Mouse (Mus musculus) lung, embryonic 16.5 days (tissue): ENCODE measurements around the gene Spata31d1d. TPM values are rescaled to one million over a fixed set of nuclear protein-coding genes. Genes with fewer than 3 reads are reported as not detected.
"Not testable (repeated sequence)": the region's sequence is repeated elsewhere in the genome, so short reads cannot be mapped to it uniquely, and the experiment has no call there.

Source experiments
- ATAC-seq: fragments of 200-750 bp; cut with Nextera tagmentation; 2 replicates; pipeline ENCODE4 v1.8.0; 2017; ENCODE audit warnings: low read depth, mild to moderate bottlenecking, moderate library complexity
- H3K27ac ChIP-seq: fragments of 300-500 bp; sonication (generic); 2 replicates; pipeline ENCODE4 v1.5.1; 2014; ENCODE audit warnings: mild to moderate bottlenecking, control low read depth, low read length
- H3K27me3 ChIP-seq: fragments of 300-500 bp; sonication (generic); 2 replicates; pipeline ENCODE4 v1.6.1; 2014; ENCODE audit warnings: low read depth, low read length, mixed read lengths; ENCODE audit not compliant: control insufficient read depth, insufficient read depth
- H3K36me3 ChIP-seq: fragments of 300-500 bp; sonication (generic); 2 replicates; pipeline ENCODE4 v1.6.1; 2014; ENCODE audit warnings: low read length; ENCODE audit not compliant: control insufficient read depth, insufficient read depth
- H3K4me1 ChIP-seq: fragments of 300-500 bp; sonication (generic); replicated peaks from 2 replicates; pipeline ENCODE4 v1.6.1; 2014; ENCODE audit warnings: low read length, mixed read lengths; ENCODE audit not compliant: control insufficient read depth, insufficient read depth
- H3K4me2 ChIP-seq: fragments of 300-500 bp; sonication (generic); 2 replicates; pipeline ENCODE4 v1.6.1; 2014; ENCODE audit warnings: low read depth, low read length, control low read depth
- H3K4me3 ChIP-seq: fragments of 300-500 bp; sonication (generic); 2 replicates; pipeline ENCODE4 v1.5.1; 2014; ENCODE audit warnings: mild to moderate bottlenecking, low read length, control low read depth
- H3K9ac ChIP-seq: fragments of 300-500 bp; sonication (generic); 2 replicates; pipeline ENCODE4 v1.6.1; 2014; ENCODE audit warnings: low read length, control low read depth
- H3K9me3 ChIP-seq: fragments of 300-500 bp; sonication (generic); 2 replicates; pipeline ENCODE4 v1.6.1; 2016; ENCODE audit warnings: low read length; ENCODE audit not compliant: control insufficient read depth
- WGBS: fragments of 180-500 bp; shearing (Covaris S2); extraction: QIAGEN DNeasy Blood & Tissue Kit; methylation state at CpG from one replicate; pipeline ENCODE4 v1.1.7; 2014; 5-methylcytosine and 5-hydroxymethylcytosine counted together
- polyA plus RNA-seq: library from polyadenylated mRNA; unstranded; fragments of >200 nt; fragmentation: Nextera tagmentation; extraction: Ambion mirVana; gene quantifications from 2 replicates; pipeline ENCODE4 v1.2.1, GENCODE M21; 2015

Gene Spata31d1d
- polyA plus RNA-seq, 1 experiment from 2014 or later: not detected

GRCm38 (mm10) chr13:59739397-59739796 is 7.8 kb upstream of the Spata31d1d start:
- WGBS: 83% methylated on average over 4 of the region's 4 CpGs
- no peak for ATAC-seq
- H3K4me3 ChIP-seq: no peak overlapping the region

GRCm38 (mm10) chr13:59738455-59738854 is 6.9 kb upstream of the Spata31d1d start:
- no peaks in the 10 kb centered on the region for H3K36me3 ChIP-seq

More at GRCm38 (mm10) chr13:59739397-59739796, 7.8 kb upstream of the Spata31d1d start:
- Histone ChIP-seq H3K36me3 (no peaks in the 10 kb centered on the region), H3K4me2 (no peak overlapping the region), H3K27ac (no peak overlapping the region), H3K4me1 (no peaks in the 10 kb centered on the region), H3K27me3 (no peaks in the 10 kb centered on the region), H3K9ac (no peak overlapping the region), H3K9me3 (no peaks in the 10 kb centered on the region)

DNA sequence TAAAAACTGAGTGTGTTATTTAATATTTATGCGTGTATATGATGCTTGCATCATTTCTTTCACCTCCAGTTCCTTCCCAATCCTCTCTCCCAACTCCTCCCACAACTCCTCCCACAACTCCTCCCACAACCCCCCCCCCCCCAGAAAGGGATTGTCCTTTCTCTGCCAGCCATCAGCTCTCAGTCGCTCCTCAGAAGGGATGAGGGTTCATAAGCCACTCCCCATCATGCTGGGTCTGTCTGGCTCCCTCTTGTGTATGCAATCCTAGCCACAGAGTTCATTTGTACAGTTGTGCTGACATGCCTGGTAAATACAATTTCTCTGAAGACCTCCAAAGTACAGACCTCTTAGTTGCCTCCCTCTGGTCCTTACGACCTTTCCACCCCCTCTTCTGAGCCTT is 3.6 kb upstream of the Spata31d1d start:
- ATAC-seq: peak; percentile 83
- 19% methylated on average over 3 of the region's 3 CpGs for WGBS

More at GRCm38 (mm10) chr13:59738455-59738854, 6.9 kb upstream of the Spata31d1d start:
- Histone ChIP-seq H3K9ac (no peak overlapping the region), H3K27me3 (no peaks in the 10 kb centered on the region), H3K4me1 (no peaks in the 10 kb centered on the region), H3K4me3 (no peak overlapping the region), H3K9me3 (no peaks in the 10 kb centered on the region), H3K4me2 (no peak overlapping the region), H3K27ac (no peak overlapping the region)
- no peak for ATAC-seq
- WGBS: 77% methylated on average over 2 of the region's 2 CpGs

GRCm38 (mm10) chr13:59734347-59734746 is 2.8 kb upstream of the Spata31d1d start:
- WGBS: 17% methylated on average over 5 of the region's 6 CpGs
- not testable (repeated sequence) for H3K9ac ChIP-seq, H3K36me3 ChIP-seq, H3K9me3 ChIP-seq, ATAC-seq, H3K4me1 ChIP-seq, H3K27ac ChIP-seq, H3K27me3 ChIP-seq, H3K4me3 ChIP-seq, H3K4me2 ChIP-seq

More for the DNA sequence above, 3.6 kb upstream of the Spata31d1d start:
- no peaks in the 10 kb centered on the region for H3K27me3 ChIP-seq
- H3K9ac ChIP-seq: no peak overlapping the region
- H3K36me3 ChIP-seq: no peaks in the 10 kb centered on the region
- no peaks in the 10 kb centered on the region for H3K4me1 ChIP-seq
- no peak overlapping the region for H3K27ac ChIP-seq
- no peak overlapping the region for H3K4me2 ChIP-seq
- no peaks in the 10 kb centered on the region for H3K9me3 ChIP-seq
- no peak overlapping the region for H3K4me3 ChIP-seq

DNA sequence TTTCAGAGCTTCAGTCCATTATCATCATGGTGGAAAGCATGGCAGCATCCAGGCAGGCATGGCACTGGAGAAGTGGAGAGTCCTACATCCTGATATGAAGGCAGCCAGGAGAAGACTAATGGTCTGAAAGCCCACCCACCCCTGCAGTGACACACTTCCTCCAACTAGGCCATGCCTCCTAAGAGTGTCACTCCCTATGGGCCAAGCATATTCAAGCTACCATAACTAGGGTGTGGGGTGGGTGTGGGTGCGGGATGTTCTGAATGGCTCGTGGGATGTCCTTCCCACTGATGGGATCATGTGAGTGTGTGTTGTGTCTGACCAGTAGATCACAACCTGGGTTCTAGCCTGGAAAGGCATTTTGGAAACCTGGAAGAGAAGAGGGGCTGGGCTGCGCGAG is 2.4 kb upstream of the Spata31d1d start:
- WGBS: 86% methylated on average over 4 of the region's 4 CpGs
- no peaks in the 10 kb centered on the region for H3K36me3 ChIP-seq
- no peaks in the 10 kb centered on the region for H3K27me3 ChIP-seq
- no peaks in the 10 kb centered on the region for H3K4me1 ChIP-seq
- no peaks in the 10 kb centered on the region for H3K9me3 ChIP-seq
- H3K9ac ChIP-seq: no peak overlapping the region
- H3K27ac ChIP-seq: no peak overlapping the region
- no peak for ATAC-seq
- H3K4me2 ChIP-seq: no peak overlapping the region
- no peak overlapping the region for H3K4me3 ChIP-seq

DNA sequence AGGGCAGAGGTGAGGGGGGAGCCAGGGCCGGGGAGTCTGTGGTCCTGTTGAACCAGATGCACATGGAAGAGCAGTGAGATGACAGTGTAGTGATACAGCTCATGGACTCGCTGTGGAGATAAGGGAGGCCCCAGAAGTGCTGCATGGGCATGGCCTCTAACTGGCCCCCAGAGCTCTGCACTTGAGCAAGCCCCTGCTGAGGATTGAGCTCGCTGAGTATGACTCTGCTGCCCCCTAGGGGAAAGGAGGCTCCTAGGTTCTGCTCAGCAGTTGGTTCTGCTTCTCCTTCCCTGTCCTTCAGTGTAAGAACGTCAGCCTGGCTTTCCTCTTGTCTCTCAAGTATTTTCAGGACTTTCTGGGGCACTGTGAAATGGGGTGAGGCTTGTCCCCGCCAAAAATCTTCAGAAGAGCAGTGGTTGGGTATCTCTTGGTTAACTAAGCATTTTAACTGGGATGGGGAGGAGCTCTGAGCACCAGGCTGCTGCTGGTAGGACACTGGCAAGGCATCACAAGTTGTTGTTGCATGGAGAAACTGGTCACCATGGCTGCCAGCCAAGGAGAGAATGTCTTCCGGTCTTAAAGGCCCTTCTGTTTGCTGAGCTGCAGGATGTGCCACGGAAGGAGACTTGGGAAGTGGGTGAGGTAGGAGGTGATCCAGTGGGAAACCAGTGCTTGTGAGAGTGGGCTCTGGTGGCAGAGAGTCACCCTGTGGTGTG is 3.0 kb downstream of the Spata31d1d start:
- ATAC-seq: peak; percentile 87
- Histone ChIP-seq H3K4me3 (no peak overlapping the region), H3K4me1 (peaks cover 7% of the 10 kb centered on the region), H3K9ac (peak overlapping the region; percentile 31; the same call in 1 of the 2 replicates), H3K27ac (no peak overlapping the region), H3K27me3 (no peaks in the 10 kb centered on the region), H3K36me3 (no peaks in the 10 kb centered on the region), H3K4me2 (no peak overlapping the region), H3K9me3 (no peaks in the 10 kb centered on the region)
- WGBS: 16% methylated on average over 7 of the region's 7 CpGs

- no peak for ATAC-seq
Measured at GRCm38 (mm10) chr13:59726139-59726867, 5.2 kb downstream of the Spata31d1d start.

DNA sequence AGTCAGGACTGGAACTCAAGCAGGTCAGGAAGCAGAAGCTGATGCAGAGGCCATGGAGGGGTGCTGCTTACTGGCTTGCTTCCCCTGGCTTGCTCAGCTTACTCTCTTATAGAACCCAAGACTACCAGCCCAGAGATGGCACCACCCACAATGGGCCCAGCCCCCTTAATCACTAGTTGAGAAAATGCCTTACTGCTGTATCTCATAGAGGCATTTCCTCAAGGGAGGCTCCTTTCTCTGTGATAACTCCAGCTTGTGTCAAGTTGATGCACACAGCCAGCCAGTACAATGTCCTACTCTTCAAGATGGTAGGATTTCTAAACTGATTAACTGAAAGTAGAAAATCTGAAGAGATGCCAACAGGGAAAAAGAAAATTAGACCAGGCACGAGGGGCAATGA is 9.5 kb downstream of the Spata31d1d start:
- ATAC-seq, H3K4me2 ChIP-seq, H3K4me1 ChIP-seq, H3K27ac ChIP-seq, H3K9ac ChIP-seq, H3K36me3 ChIP-seq, H3K4me3 ChIP-seq, H3K27me3 ChIP-seq, H3K9me3 ChIP-seq: not testable (repeated sequence)
- WGBS: 79% methylated on average over 1 of the region's 1 CpGs

More at GRCm38 (mm10) chr13:59726139-59726867, 5.2 kb downstream of the Spata31d1d start:
- no peaks in the 10 kb centered on the region for H3K36me3 ChIP-seq
- H3K9me3 ChIP-seq: no peaks in the 10 kb centered on the region
- 25% methylated on average over 29 of the region's 29 CpGs for WGBS
- H3K9ac ChIP-seq: no peak overlapping the region
- H3K4me2 ChIP-seq: peak overlapping the region; percentile 12
- no peaks in the 10 kb centered on the region for H3K27me3 ChIP-seq
- H3K27ac ChIP-seq: no peak overlapping the region
- peaks cover 7% of the 10 kb centered on the region for H3K4me1 ChIP-seq
- no peak overlapping the region for H3K4me3 ChIP-seq

GRCm38 (mm10) chr13:59719475-59719874 is 12.1 kb downstream of the Spata31d1d start:
- 89% methylated on average over 1 of the region's 1 CpGs for WGBS
- Histone ChIP-seq H3K27me3 (no peaks in the 10 kb centered on the region), H3K27ac (peak overlapping the region; percentile 2; the same call in 1 of the 2 replicates), H3K36me3 (no peaks in the 10 kb centered on the region), H3K4me3 (no peak overlapping the region), H3K9me3 (no peaks in the 10 kb centered on the region), H3K4me1 (peaks cover 5% of the 10 kb centered on the region), H3K9ac (no peak overlapping the region), H3K4me2 (no peak overlapping the region)
- no peak for ATAC-seq
